Mouse (Mus musculus): Measurements from ENCODE around the gene Hs2st1. TPM values are rescaled to one million over a fixed set of nuclear protein-coding genes. Genes with fewer than 3 reads are reported as not detected.

Hs2st1 gene
- polyA plus RNA-seq, 1 experiment from 2014 or later: 18.3 TPM

DNA sequence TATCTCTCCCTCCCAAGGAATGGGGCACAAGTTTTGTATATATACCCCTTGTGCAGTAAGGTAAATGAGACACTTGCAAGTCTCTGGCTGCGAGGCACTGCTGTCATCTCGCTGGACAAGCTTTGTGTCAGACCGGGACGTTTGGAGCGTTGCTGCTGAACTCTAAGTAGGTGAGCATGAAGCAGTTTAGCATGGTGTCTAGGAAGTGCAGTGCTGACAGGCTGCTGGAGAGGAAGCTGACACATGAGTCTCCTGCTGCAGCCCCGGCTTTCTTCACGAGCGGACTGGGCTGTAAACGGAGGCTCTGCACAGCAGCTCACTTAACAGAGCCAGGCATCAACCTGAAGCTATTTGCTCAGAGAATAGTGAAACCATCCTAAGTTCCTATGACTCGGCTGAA is 107.3 kb downstream of the Hs2st1 start:
- Histone ChIP-seq H3K27me3 (replicated peaks; ENCODE audit: control insufficient read depth, insufficient read depth, low read length) (no peaks in the 10 kb centered on the region), H3K27ac (ENCODE audit: low read depth, low read length) (no peak overlapping the region), H3K9ac (ENCODE audit: low read length) (no peak overlapping the region), H3K4me2 (ENCODE audit: low read length) (no peak overlapping the region), H3K4me3 (ENCODE audit: low read depth, low read length) (no peak overlapping the region), H3K9me3 (replicated peaks; ENCODE audit: control insufficient read depth, low read length) (no peaks in the 10 kb centered on the region), H3K4me1 (ENCODE audit: control insufficient read depth, insufficient read depth, low read length) (peaks cover 9% of the 10 kb centered on the region; the same call in 1 of the 2 replicates), H3K36me3 (ENCODE audit: control insufficient read depth, insufficient read depth, low read length) (peaks cover 33% of the 10 kb centered on the region)
- WGBS: 95% methylated on average over 10 of the region's 10 CpGs
- DNase-seq (ENCODE audit: low spot score) (no peak), ATAC-seq (no peak)

DNA sequence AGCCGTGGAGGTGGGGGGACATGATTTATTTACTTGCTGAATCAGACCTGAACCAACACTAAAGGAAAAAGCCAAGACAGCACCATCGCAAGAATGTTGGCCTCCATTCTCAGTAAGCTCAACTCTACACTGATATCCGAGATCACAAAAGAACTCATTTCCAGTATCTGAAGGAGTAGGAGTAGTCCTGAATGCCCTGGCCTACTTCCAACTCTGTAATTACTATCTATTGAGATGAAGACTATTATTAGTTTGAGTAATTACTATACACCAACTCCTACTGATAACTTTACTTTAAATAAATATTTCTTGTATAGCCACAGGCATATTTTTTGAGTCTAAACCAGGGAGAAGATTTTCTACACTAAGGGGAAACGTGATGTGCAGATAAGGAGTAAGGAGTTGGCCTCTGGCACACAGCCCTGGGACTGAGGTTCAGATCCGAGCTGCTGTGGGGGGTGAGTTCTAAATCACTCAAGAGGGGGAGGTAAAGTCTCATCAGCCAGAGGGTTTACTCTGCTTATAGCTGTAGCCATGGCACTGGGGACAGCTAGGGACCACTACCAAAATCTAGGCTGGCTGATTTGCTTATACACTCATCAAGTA is 109.7 kb downstream of the Hs2st1 start:
- peaks cover 33% of the 10 kb centered on the region for H3K36me3 ChIP-seq (ENCODE audit: control insufficient read depth, insufficient read depth, low read length)
- 49% methylated on average over 5 of the region's 5 CpGs for WGBS
- DNase-seq (ENCODE audit: low spot score) (peak; percentile 32), ATAC-seq (no peak)
- H3K4me2 ChIP-seq (ENCODE audit: low read length): no peak overlapping the region
- H3K27ac ChIP-seq (ENCODE audit: low read depth, low read length): no peak overlapping the region
- no peak overlapping the region for H3K9ac ChIP-seq (ENCODE audit: low read length)
- H3K4me1 ChIP-seq (ENCODE audit: control insufficient read depth, insufficient read depth, low read length): peaks cover 12% of the 10 kb centered on the region; the same call in 1 of the 2 replicates
- no peak overlapping the region for H3K4me3 ChIP-seq (ENCODE audit: low read depth, low read length)
- no peaks in the 10 kb centered on the region for H3K9me3 ChIP-seq (replicated peaks; ENCODE audit: control insufficient read depth, low read length)
- H3K27me3 ChIP-seq (replicated peaks; ENCODE audit: control insufficient read depth, insufficient read depth, low read length): no peaks in the 10 kb centered on the region

DNA sequence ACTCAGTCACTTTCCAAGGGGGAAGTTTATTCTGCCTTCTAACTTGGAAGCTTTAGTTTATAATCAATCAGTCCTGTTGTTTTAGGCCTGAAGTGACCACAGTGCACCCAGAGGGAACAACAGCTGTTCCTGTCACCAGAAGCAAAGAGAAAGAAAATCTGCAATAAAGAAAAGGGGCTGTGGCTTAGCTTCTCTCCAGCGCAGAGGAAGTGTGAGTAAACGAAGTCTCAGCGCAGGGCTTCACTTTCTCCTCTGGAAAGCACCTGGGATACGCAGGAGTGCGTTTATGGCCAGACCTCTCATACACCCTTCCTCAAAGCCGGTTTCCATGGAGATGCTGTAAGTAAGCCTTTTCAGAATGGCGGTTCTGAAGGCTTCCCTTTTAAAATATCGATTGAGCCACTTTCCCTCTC is 110.7 kb downstream of the Hs2st1 start:
- no peak overlapping the region for H3K4me3 ChIP-seq (ENCODE audit: low read depth, low read length)
- ATAC-seq (no peak), DNase-seq (ENCODE audit: low spot score) (peak; percentile 42)
- no peaks in the 10 kb centered on the region for H3K27me3 ChIP-seq (replicated peaks; ENCODE audit: control insufficient read depth, insufficient read depth, low read length)
- peaks cover 30% of the 10 kb centered on the region for H3K36me3 ChIP-seq (ENCODE audit: control insufficient read depth, insufficient read depth, low read length)
- H3K4me2 ChIP-seq (ENCODE audit: low read length): no peak overlapping the region
- no peak overlapping the region for H3K9ac ChIP-seq (ENCODE audit: low read length)
- H3K9me3 ChIP-seq (replicated peaks; ENCODE audit: control insufficient read depth, low read length): no peaks in the 10 kb centered on the region
- H3K4me1 ChIP-seq (ENCODE audit: control insufficient read depth, insufficient read depth, low read length): peaks cover 13% of the 10 kb centered on the region
- WGBS: 60% methylated on average over 8 of the region's 8 CpGs
- H3K27ac ChIP-seq (ENCODE audit: low read depth, low read length): no peak overlapping the region

DNA sequence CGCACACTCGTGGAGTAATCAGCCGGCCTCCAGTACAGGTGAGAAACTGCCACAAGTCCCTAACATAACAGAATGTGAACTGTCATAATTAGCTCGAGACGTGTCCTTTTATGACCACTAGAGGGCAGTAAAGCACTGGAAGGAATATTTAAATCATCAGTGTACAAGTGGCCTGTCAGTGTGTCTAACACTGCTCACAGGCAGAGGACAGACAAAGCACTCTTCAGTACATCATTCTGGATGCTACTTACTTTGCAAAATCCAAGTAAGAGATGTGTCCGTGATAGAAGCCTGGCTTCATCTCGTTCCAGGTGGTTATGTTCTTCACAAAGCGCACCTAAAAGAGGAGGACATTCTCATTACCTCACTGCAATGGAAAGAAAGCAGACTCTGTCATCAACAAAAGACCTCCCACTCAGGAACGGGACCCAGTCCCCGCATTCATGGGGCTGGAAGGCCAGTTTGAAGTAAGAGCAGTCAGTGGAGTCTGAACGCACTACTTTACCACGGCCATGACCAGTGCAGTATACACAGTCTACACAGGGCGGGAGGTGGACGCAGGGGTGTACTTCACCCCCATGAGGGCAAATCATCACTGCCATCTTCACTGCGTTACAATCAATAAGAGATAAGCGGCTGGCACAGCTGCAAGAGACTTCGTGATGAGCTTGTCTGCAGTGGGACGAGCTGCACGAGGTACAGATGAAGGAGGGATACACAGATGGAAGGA is 116.1 kb downstream of the Hs2st1 start:
- WGBS: 60% methylated on average over 19 of the region's 19 CpGs
- Histone ChIP-seq H3K36me3 (ENCODE audit: control insufficient read depth, insufficient read depth, low read length) (peaks cover 22% of the 10 kb centered on the region), H3K9ac (ENCODE audit: low read length) (peak overlapping the region; percentile 29; the same call in 1 of the 2 replicates), H3K9me3 (replicated peaks; ENCODE audit: control insufficient read depth, low read length) (no peaks in the 10 kb centered on the region), H3K27me3 (replicated peaks; ENCODE audit: control insufficient read depth, insufficient read depth, low read length) (no peaks in the 10 kb centered on the region), H3K4me2 (ENCODE audit: low read length) (no peak overlapping the region; the same call in 1 of the 2 replicates), H3K27ac (ENCODE audit: low read depth, low read length) (peak overlapping the region; percentile 63), H3K4me3 (ENCODE audit: low read depth, low read length) (no peak overlapping the region), H3K4me1 (ENCODE audit: control insufficient read depth, insufficient read depth, low read length) (peaks cover 9% of the 10 kb centered on the region)
- ATAC-seq (peak; percentile 91), DNase-seq (ENCODE audit: low spot score) (peak; percentile 94)

DNA sequence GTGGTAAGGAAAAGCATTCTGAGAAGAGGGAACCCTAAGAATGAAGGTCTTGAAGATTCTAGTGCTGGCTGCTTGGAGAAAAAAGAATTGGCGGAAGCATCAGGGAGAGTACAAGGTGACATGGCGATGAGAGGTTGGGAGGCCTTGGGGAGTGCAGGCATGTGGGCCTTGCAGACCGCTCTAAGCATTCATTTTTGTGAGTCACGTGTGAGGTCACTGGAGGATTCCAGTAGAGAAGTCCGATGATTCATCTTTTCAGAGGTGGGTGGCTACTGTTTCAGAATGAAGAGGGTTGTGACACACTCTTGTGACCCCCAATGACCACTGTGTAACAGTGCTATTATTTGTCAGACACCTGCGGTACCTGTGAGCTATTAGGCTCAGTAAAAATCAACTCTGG is 121.0 kb downstream of the Hs2st1 start:
- 95% methylated on average over 6 of the region's 6 CpGs for WGBS
- Histone ChIP-seq H3K27ac (ENCODE audit: low read depth, low read length) (no peak overlapping the region), H3K36me3 (ENCODE audit: control insufficient read depth, insufficient read depth, low read length) (peaks cover 44% of the 10 kb centered on the region), H3K4me2 (ENCODE audit: low read length) (no peak overlapping the region), H3K27me3 (replicated peaks; ENCODE audit: control insufficient read depth, insufficient read depth, low read length) (no peaks in the 10 kb centered on the region), H3K4me3 (ENCODE audit: low read depth, low read length) (no peak overlapping the region), H3K9ac (ENCODE audit: low read length) (no peak overlapping the region), H3K4me1 (ENCODE audit: control insufficient read depth, insufficient read depth, low read length) (peaks cover 3% of the 10 kb centered on the region; the same call in 1 of the 2 replicates), H3K9me3 (replicated peaks; ENCODE audit: control insufficient read depth, low read length) (no peaks in the 10 kb centered on the region)
- DNase-seq (ENCODE audit: low spot score): no peak
- ATAC-seq: no peak

DNA sequence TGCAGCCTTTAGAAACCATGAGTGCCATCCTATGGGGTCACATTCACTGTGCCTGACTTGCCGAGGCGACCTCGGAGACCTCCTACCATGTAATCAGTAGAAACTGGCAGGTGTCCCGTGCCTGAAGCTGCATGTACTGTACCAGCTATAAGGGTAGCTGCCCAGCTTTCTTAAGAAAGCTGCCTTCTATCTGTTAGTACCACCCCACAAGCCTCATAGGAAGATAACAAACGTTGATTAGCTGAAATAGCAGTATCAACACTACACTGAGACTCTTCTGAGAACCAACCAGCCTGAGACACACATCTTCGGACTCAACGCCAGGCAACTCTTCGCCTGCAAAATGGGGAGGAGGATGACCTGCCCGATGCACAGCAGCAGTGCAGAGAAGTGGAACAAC is 122.1 kb downstream of the Hs2st1 start:
- H3K9me3 ChIP-seq (replicated peaks; ENCODE audit: control insufficient read depth, low read length): no peaks in the 10 kb centered on the region
- no peak for DNase-seq (ENCODE audit: low spot score)
- no peak for ATAC-seq
- no peaks in the 10 kb centered on the region for H3K4me1 ChIP-seq (ENCODE audit: control insufficient read depth, insufficient read depth, low read length)
- 91% methylated on average over 9 of the region's 9 CpGs for WGBS
- no peak overlapping the region for H3K27ac ChIP-seq (ENCODE audit: low read depth, low read length)
- no peak overlapping the region for H3K4me2 ChIP-seq (ENCODE audit: low read length)
- H3K9ac ChIP-seq (ENCODE audit: low read length): no peak overlapping the region
- peaks cover 45% of the 10 kb centered on the region for H3K36me3 ChIP-seq (ENCODE audit: control insufficient read depth, insufficient read depth, low read length)
- H3K4me3 ChIP-seq (ENCODE audit: low read depth, low read length): no peak overlapping the region
- H3K27me3 ChIP-seq (replicated peaks; ENCODE audit: control insufficient read depth, insufficient read depth, low read length): no peaks in the 10 kb centered on the region

DNA sequence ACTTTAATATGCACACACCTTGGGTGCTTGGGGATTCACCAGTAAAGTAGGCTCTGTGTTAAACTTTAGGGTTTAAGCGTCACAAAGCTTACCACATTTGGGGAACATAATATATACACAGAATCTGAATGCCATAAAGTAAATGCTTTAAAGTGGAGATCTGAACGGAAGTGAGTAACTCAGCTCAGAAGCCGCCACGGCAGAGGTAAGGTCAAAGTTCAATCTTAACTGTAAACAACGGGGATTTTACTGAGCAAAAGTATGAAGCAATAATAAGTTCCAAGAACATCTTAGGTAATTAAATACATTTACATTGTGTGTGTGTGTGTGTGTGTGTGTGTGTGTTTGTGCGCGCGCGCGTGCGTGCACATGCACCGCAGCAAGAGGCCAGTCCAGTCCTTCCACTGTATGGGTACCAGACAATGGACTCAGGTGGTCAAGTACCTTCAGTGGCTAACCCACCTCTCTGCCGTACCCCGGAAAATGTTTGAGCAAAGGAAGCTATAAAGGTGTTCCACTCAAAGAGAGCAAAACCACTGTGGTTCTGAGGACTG is 123.8 kb downstream of the Hs2st1 start:
- no peak overlapping the region for H3K9ac ChIP-seq (ENCODE audit: low read length)
- H3K4me2 ChIP-seq (ENCODE audit: low read length): no peak overlapping the region
- H3K4me1 ChIP-seq (ENCODE audit: control insufficient read depth, insufficient read depth, low read length): no peaks in the 10 kb centered on the region
- H3K27me3 ChIP-seq (replicated peaks; ENCODE audit: control insufficient read depth, insufficient read depth, low read length): no peaks in the 10 kb centered on the region
- H3K4me3 ChIP-seq (ENCODE audit: low read depth, low read length): no peak overlapping the region
- ATAC-seq (no peak), DNase-seq (ENCODE audit: low spot score) (no peak)
- peaks cover 33% of the 10 kb centered on the region for H3K36me3 ChIP-seq (ENCODE audit: control insufficient read depth, insufficient read depth, low read length)
- H3K9me3 ChIP-seq (replicated peaks; ENCODE audit: control insufficient read depth, low read length): no peaks in the 10 kb centered on the region
- 95% methylated on average over 14 of the region's 14 CpGs for WGBS
- H3K27ac ChIP-seq (ENCODE audit: low read depth, low read length): no peak overlapping the region

DNA sequence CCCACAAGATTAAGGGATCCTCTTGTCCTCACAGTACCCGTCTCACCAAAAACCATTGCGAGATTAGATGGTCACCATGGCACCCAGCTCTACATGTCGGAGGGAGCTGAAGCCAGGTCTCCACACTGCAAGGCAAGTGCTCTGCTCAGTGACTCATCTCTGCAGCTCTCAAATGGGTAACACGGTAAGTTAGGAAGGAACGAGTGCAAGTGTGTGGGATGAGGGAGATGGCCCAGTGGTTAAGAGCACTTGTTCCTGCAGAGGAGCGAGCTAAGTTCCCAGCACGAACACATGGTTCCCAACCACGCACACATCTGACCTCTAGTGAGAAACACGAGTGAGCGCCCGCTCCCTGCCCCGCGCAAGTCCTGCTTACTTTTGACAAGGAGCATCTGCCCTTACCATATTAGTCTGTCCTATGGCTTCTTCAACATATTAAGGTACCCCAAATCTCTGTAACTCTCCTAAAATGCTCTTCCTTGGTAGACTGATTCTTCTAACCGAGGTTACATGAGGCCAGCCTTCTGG is 132.0 kb downstream of the Hs2st1 start:
- Histone ChIP-seq H3K9ac (ENCODE audit: low read length) (no peak overlapping the region), H3K4me3 (ENCODE audit: low read depth, low read length) (no peak overlapping the region), H3K9me3 (replicated peaks; ENCODE audit: control insufficient read depth, low read length) (no peaks in the 10 kb centered on the region), H3K27me3 (replicated peaks; ENCODE audit: control insufficient read depth, insufficient read depth, low read length) (no peaks in the 10 kb centered on the region), H3K4me1 (ENCODE audit: control insufficient read depth, insufficient read depth, low read length) (no peaks in the 10 kb centered on the region), H3K36me3 (ENCODE audit: control insufficient read depth, insufficient read depth, low read length) (peaks cover 11% of the 10 kb centered on the region; the same call in 1 of the 2 replicates), H3K27ac (ENCODE audit: low read depth, low read length) (no peak overlapping the region), H3K4me2 (ENCODE audit: low read length) (no peak overlapping the region)
- WGBS: 92% methylated on average over 14 of the region's 14 CpGs
- DNase-seq (ENCODE audit: low spot score): no peak
- no peak for ATAC-seq

DNA sequence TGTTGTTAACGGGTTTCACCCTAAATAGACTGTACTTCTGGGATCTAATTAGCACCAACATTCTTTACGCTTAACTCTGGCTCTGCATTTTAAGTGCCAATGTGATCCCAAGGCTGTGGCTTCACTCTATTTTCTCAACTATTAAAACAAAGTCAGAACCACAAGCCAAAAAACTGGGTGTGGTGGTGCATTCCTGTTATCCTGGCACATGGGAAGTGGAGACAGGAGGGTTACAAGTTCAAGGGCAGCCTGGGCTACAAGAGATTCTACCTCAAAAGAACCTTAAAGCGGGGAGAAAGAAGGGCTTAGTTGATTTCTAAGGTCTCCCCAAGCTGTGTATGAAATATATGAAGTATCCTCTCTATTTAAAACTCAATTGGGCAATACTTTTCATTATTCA is 133.9 kb downstream of the Hs2st1 start:
- Histone ChIP-seq H3K27ac (ENCODE audit: low read depth, low read length) (no peak overlapping the region), H3K4me2 (ENCODE audit: low read length) (no peak overlapping the region), H3K27me3 (replicated peaks; ENCODE audit: control insufficient read depth, insufficient read depth, low read length) (no peaks in the 10 kb centered on the region), H3K4me3 (ENCODE audit: low read depth, low read length) (no peak overlapping the region), H3K9ac (ENCODE audit: low read length) (no peak overlapping the region), H3K36me3 (ENCODE audit: control insufficient read depth, insufficient read depth, low read length) (peaks cover 11% of the 10 kb centered on the region; the same call in 1 of the 2 replicates), H3K9me3 (replicated peaks; ENCODE audit: control insufficient read depth, low read length) (no peaks in the 10 kb centered on the region), H3K4me1 (ENCODE audit: control insufficient read depth, insufficient read depth, low read length) (no peaks in the 10 kb centered on the region)
- 52% methylated on average over 3 of the region's 3 CpGs for WGBS
- ATAC-seq (no peak), DNase-seq (ENCODE audit: low spot score) (no peak)
